Mouse (Mus musculus): ENCODE data around the gene Cenpb. TPM values are rescaled to one million over a fixed set of nuclear protein-coding genes. Genes with fewer than 3 reads are reported as not detected.
A peak's percentile ranks its signal among the peaks of the same experiment; 100 is the strongest.

Cenpb gene
- total RNA-seq, 2 experiments from 2014 or later: 76.6 to 80.9 TPM

- intact Hi-C loops (cut with DNase I): loop anchor here (1.0 kb wide), 1 partner anchor 49 kb away; no protein-coding TSS in a partner anchor
- no peak for DNase-seq (ENCODE audit: low spot score)
Observed at GRCm38 (mm10) chr2:131143007-131143780, 36.7 kb downstream of the Cenpb start.

GRCm38 (mm10) chr2:131142592-131142991, 37.3 kb downstream of the Cenpb start:
- intact Hi-C loops (cut with DNase I): no loop called here
- peak; percentile 75 for DNase-seq (ENCODE audit: low spot score)

- DNase-seq (ENCODE audit: low spot score): no peak
- intact Hi-C loops (cut with DNase I): loop anchor here (2.0 kb wide), 1 partner anchor 15 kb away; the partner anchor contains the start of gene Hspa12b
Observed at GRCm38 (mm10) chr2:131141336-131141986, 38.4 kb downstream of the Cenpb start.

DNA sequence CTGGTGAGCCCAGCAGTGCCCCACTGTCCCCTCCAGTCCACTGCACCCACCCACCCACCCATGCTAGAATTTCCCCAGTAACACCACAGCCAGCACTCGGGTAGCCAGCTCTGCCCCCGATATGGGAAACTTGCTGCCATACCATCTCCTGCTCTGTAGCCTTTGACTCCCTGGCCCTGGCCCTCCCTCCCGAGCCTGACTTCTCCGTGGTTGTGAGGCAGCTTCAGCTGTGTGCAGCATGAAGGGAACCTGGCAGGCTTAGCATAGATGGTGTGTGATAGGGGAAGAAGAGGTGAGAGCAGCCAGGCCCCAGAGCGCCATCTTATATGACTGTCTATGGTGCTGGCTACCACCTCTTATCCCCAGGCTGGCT, 39.3 kb downstream of the Cenpb start:
- intact Hi-C loops (cut with DNase I): loop anchor here (1.0 to 2.0 kb wide), 2 partner anchors 14 to 44 kb away; partner anchors contain the start of gene Hspa12b
- no peak for DNase-seq (ENCODE audit: low spot score)

DNA sequence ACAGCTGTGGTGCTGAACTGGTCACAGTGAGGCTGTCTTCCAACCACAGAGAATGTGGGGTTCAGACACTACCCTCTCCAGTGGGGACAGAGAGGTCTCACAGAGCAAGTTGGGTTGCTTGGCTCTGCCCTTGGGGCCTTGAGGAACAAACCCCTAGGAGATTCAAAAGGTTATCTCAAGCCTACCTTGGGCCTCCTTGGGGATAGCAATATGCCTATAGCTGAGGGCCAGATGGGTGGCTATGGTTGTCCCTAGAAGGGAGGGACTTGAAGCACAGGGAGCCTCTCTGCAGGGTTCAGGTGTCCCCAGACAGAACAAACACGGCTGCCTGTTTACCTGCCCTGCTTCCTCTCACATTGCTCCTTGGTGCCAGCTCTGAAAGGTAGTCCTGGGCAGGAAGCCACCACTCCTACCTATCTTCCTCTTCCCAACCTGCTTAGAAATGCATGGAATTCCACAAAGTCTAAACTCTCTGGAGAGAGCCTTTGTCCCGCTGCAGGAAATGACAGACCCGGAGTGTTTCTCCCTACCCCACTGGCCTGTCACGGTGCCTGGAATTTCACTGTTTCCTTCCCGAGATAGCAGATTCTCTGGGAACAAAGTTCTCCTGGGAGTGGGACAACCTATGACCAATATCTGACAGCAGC, 39.9 kb downstream of the Cenpb start:
- peak; percentile 60 for DNase-seq (ENCODE audit: low spot score)
- intact Hi-C loops (cut with DNase I): loop anchor here (1.0 to 2.0 kb wide), 2 partner anchors 13 to 44 kb away; partner anchors contain the start of gene Hspa12b

DNA sequence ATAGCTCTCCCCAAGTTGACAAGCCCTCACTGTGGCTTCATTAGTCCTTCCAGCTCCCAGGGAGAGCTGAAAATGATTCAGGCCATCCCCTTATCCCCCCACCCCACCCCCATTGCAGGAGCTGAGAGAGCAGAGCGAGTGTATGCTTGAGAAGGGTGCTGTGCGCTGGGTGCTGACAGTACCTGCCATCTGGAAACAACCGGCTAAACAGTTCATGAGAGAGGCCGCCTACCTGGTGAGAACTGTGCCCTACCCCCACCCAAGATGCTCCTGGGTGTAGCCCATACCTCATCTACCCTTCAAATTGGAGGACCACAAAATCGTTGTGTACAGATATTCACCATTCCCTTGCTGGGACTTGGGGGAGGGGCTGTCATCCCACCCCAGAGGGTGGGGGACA, 40.6 kb downstream of the Cenpb start:
- DNase-seq (ENCODE audit: low spot score): no peak
- intact Hi-C loops (cut with DNase I): no loop called here

DNA sequence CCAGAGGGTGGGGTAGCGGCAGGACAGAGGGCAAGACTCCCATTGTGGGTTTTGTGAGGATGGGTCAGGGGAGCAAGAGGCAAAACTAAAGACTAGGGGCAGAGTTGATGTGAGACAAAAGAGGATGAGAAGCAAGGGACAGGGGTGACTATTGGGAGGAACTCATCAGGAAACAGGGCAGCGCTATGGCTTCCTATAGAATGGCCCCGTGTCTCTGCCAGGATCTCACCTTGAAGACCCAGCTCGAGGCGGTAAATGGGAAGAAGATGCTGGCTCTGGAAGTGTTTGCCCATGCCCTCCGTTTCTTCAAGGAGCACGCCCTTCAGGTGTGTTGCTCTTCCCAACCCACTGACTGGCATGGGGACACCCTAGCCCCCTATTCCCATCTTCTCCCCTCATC, 41.1 kb downstream of the Cenpb start:
- no peak for DNase-seq (ENCODE audit: low spot score)
- intact Hi-C loops (cut with DNase I): no loop called here

DNA sequence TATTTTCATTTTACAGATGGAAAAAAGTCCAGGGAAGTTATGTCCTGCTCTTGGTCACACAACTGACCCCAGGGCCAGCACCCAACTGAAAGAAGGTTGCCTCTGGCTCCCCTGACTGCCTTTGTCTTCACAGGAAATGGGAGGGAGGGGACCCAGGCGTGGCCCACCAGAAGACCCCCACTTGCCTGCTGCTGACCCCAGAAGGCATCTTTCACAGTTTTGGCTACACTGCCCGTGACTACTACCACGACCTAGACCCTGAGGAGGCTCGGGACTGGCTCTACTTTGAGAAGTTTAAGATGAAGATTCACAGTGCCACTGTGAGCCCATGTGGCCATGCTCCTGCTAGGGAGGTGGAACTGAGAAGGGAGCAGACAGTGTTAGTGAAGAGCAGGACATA, 41.6 kb downstream of the Cenpb start:
- intact Hi-C loops (cut with DNase I): no loop called here
- no peak for DNase-seq (ENCODE audit: low spot score)

DNA sequence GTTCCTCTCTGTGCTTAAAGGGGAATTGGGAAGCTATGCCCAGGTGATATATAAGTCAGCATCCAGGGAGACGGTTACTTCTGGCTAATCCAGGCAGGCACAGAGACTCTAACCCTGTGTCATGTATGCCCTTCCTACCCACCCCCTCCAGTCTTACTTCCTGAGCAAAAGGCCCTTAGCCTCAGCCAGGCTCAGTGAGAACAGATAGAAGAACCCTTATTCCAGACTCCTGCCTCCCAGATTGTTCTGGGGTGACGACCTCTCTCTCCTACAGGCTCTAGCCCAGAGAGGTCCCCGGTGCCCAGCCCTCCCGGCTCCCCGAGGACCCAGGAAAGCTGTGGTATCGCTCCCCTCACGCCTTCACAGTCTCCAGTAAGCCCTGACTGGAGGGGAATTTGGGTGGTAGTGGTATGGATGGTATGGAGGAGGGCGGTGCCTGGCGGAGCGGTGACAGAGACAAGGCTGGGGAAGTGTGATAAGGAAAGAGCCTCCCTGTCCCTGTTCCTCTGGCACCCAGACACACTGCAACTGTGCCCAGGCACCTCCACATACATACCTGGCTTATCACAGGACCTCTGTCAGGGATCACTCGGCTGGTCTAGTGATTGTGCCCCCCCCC, 44.2 kb downstream of the Cenpb start:
- DNase-seq (ENCODE audit: low spot score): peak; percentile 1
- intact Hi-C loops (cut with DNase I): no loop called here

DNA sequence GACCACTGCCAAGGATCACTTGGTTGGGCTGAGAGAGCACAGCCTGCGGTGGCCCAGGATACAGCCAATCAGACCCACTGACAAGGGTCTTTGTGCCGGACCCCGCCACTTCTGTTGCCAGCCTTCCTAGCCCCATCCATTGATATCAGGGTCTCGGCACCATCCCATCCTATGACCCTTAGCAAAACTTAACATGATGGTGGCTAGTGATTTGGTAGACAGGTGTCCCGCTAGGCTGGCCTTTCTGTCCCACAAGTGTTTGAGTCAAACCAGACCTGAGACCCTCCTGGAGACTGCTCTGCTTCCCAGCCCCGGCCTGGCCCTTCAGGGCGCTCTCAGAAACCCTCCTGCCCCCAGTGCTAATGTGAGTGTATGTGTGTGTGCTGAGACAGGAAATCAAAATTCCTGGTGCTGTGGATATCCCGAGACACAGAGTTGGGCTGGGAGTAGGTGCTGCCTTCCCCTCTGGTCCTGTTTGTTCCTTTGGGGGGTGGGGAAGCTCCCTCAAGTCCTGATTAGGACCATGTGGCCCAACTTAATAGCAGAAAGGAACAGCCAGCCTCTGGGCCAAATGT, 45.0 kb downstream of the Cenpb start:
- DNase-seq (ENCODE audit: low spot score): no peak
- intact Hi-C loops (cut with DNase I): no loop called here

GRCm38 (mm10) chr2:131134381-131134780, 45.5 kb downstream of the Cenpb start:
- intact Hi-C loops (cut with DNase I): no loop called here

DNA sequence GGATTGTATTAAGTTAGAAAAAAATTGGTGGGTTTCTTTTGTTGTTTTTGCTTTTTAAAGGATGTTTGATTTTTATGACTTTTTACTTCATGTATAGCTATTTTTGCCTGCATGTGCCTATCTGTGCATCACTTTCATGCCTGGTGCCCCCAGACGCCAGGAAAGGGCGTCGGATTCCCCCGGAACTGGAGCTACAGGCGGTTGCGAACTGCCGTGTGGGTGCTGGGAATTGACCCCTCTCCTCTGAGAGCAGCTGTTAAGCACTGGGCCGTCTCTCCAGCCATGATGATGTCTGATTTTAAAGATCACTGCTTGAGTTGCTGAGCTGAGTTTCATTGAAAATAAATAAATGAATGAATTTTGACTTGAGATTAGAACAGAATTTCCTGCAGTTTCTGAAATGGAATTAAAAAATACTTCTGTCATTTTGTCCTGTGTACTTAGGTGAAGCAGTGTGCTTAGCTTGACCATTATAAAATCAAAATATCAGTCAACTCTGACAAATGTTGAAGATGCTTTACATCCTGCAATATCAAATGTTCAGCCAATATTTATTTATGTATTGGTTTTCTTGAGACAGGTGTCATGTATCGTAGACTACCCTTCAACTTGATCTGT, 46.8 kb downstream of the Cenpb start, which contains the start of gene Gm11037:
Gene Gm11037, plus strand, starts transcription at position 568 of the 618 bp plus-strand sequence.
- intact Hi-C loops (cut with DNase I): no loop called here
- DNase-seq (ENCODE audit: low spot score): no peak

More at GRCm38 (mm10) chr2:131134381-131134780, 45.5 kb downstream of the Cenpb start:
- DNase-seq (ENCODE audit: low spot score): peak; percentile 57

GRCm38 (mm10) chr2:131132111-131132888, 47.6 kb downstream of the Cenpb start:
- intact Hi-C loops (cut with DNase I): no loop called here
- DNase-seq (ENCODE audit: low spot score): no peak

GRCm38 (mm10) chr2:131130849-131131248, 49.0 kb downstream of the Cenpb start:
- no peak for DNase-seq (ENCODE audit: low spot score)
- intact Hi-C loops (cut with DNase I): no loop called here

DNA sequence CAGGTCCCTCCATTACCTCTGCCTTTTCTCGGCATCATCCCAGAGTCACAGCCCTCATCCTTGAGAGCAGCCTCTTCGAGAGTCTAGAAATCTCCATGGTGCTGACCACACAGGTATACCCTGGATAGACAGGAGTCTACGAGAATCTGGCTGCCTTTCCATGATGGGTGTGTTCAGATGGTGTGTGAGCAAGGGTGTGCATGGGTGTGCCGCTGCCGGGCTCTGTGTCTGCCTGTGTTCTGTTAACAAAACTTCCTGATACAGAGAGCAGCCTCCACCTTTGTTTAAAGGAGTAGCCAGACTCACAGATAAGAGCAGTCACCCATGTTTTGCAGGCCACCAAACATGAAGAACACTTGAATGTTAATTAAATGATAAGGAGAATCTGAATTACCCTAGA, 50.0 kb downstream of the Cenpb start:
- intact Hi-C loops (cut with DNase I): no loop called here
- no peak for DNase-seq (ENCODE audit: low spot score)

GRCm38 (mm10) chr2:131128636-131129157, 51.2 kb downstream of the Cenpb start:
- intact Hi-C loops (cut with DNase I): no loop called here

DNA sequence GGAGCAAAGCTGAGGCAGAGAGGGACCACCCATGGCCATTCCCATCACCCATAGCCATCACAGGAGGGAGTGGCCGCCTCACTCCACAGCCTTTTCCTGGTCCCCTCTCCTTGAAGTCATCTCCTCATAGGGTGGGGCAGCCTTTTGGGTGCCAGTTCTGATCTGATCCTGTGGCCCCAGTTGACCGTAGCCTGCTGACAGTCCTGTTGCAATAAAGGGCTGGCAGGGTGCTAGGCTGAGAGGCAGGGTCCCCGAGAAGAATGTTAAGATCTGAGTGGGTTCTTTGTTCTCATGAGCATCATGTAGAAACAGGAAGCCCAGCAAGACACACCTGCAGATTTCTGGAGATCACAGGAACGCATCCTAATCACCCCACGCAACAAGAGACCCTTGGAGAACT, 51.7 kb downstream of the Cenpb start:
- DNase-seq (ENCODE audit: low spot score): no peak
- intact Hi-C loops (cut with DNase I): no loop called here

More at GRCm38 (mm10) chr2:131128636-131129157, 51.2 kb downstream of the Cenpb start:
- no peak for DNase-seq (ENCODE audit: low spot score)

DNA sequence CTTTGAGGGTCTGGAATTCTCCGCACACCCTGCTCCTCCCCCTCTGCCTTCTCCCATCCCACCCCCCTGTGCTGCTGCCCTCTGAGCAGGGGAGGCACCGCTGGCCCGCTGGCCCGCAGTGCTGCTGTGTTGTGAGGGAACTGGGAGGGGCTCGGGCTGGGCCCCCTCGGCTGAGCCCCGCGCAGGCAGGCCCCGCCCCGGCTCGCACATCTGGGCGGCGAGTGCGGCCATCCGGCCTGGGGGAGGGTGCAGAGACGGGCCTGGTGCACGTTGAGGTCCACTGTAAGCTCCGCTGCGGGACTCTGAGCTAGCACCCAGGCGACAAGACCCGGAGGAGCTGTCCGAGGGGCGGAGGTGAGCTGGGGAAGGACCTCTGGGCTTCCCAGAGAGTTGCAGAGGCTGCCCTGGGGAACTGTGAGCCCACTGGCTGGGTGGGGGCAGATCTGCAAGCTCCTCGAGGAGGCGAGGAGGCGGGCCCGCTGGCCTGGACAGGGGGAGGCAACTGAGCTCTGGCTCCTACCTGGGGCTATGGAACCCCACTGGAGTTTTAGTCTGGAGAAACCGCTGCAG, 52.6 kb downstream of the Cenpb start, which contains the start of gene Hspa12b:
Gene Hspa12b, plus strand, starts transcription at position 120 of the 570 bp plus-strand sequence.
- DNase-seq (ENCODE audit: low spot score): peak; percentile 78
- intact Hi-C loops (cut with DNase I): loop anchor here (2.0 kb wide), 1 partner anchor 14 kb away; no protein-coding TSS in a partner anchor
